Mouse (Mus musculus): ENCODE measurements around the gene Spp2. TPM values are rescaled to one million over a fixed set of nuclear protein-coding genes. Genes with fewer than 3 reads are reported as not detected.
A peak's percentile ranks its signal among the peaks of the same experiment; 100 is the strongest.

Gene Spp2
- polyA plus RNA-seq, 1 experiment, result not detected

GRCm38 (mm10) chr1:88459655-88460054 lies 52.9 kb downstream of the Spp2 start:
- peak overlapping the region; percentile 46; the same call in 1 of the 2 replicates for H3K4me3 ChIP-seq (ENCODE audit: control insufficient read depth, low read depth, low read length)
- peaks cover 6% of the 10 kb centered on the region for H3K4me1 ChIP-seq (ENCODE audit: control insufficient read depth, insufficient read depth, low read length)
- no peaks in the 10 kb centered on the region for H3K36me3 ChIP-seq (ENCODE audit: control insufficient read depth, insufficient read depth, low read length)
- no peak for TF ChIP-seq POLR2A (IDR thresholded peaks at IDR 0.05; ENCODE audit: control insufficient read depth, low read depth, low read length)
- no peak for TF ChIP-seq CTCF (IDR thresholded peaks at IDR 0.05; ENCODE audit: control insufficient read depth, insufficient read depth, insufficient replicate concordance, low read depth, low read length)
- H3K27me3 ChIP-seq (ENCODE audit: control insufficient read depth, insufficient read depth, low read length), result no peaks in the 10 kb centered on the region
- no peak overlapping the region for H3K27ac ChIP-seq (ENCODE audit: control insufficient read depth, insufficient read depth, low read depth, low read length)

- H3K27ac ChIP-seq (ENCODE audit: control insufficient read depth, insufficient read depth, low read depth, low read length), result no peak overlapping the region
Measured at GRCm38 (mm10) chr1:88461096-88461495, 54.3 kb downstream of the Spp2 start.

GRCm38 (mm10) chr1:88462484-88462883 lies 55.7 kb downstream of the Spp2 start:
- no peak overlapping the region for H3K4me3 ChIP-seq (ENCODE audit: control insufficient read depth, low read depth, low read length)

More at GRCm38 (mm10) chr1:88461096-88461495, 54.3 kb downstream of the Spp2 start:
- Histone ChIP-seq H3K4me1 (ENCODE audit: control insufficient read depth, insufficient read depth, low read length) (peaks cover 6% of the 10 kb centered on the region), H3K27me3 (ENCODE audit: control insufficient read depth, insufficient read depth, low read length) (no peaks in the 10 kb centered on the region), H3K36me3 (ENCODE audit: control insufficient read depth, insufficient read depth, low read length) (no peaks in the 10 kb centered on the region), H3K4me3 (ENCODE audit: control insufficient read depth, low read depth, low read length) (peak overlapping the region; percentile 28; the same call in 1 of the 2 replicates)
- TF ChIP-seq POLR2A (IDR thresholded peaks at IDR 0.05; ENCODE audit: control insufficient read depth, low read depth, low read length) (no peak), CTCF (IDR thresholded peaks at IDR 0.05; ENCODE audit: control insufficient read depth, insufficient read depth, insufficient replicate concordance, low read depth, low read length) (no peak)

GRCm38 (mm10) chr1:88463241-88463640 lies 56.5 kb downstream of the Spp2 start:
- H3K36me3 ChIP-seq (ENCODE audit: control insufficient read depth, insufficient read depth, low read length), result no peaks in the 10 kb centered on the region
- H3K27ac ChIP-seq (ENCODE audit: control insufficient read depth, insufficient read depth, low read depth, low read length), result no peak overlapping the region
- peaks cover 6% of the 10 kb centered on the region for H3K4me1 ChIP-seq (ENCODE audit: control insufficient read depth, insufficient read depth, low read length)
- H3K27me3 ChIP-seq (ENCODE audit: control insufficient read depth, insufficient read depth, low read length), result no peaks in the 10 kb centered on the region
- no peak overlapping the region for H3K4me3 ChIP-seq (ENCODE audit: control insufficient read depth, low read depth, low read length)
- TF ChIP-seq POLR2A (IDR thresholded peaks at IDR 0.05; ENCODE audit: control insufficient read depth, low read depth, low read length) (no peak), CTCF (IDR thresholded peaks at IDR 0.05; ENCODE audit: control insufficient read depth, insufficient read depth, insufficient replicate concordance, low read depth, low read length) (no peak)

More at GRCm38 (mm10) chr1:88462484-88462883, 55.7 kb downstream of the Spp2 start:
- Histone ChIP-seq H3K36me3 (ENCODE audit: control insufficient read depth, insufficient read depth, low read length) (no peaks in the 10 kb centered on the region), H3K27ac (ENCODE audit: control insufficient read depth, insufficient read depth, low read depth, low read length) (no peak overlapping the region), H3K27me3 (ENCODE audit: control insufficient read depth, insufficient read depth, low read length) (no peaks in the 10 kb centered on the region), H3K4me1 (ENCODE audit: control insufficient read depth, insufficient read depth, low read length) (peaks cover 6% of the 10 kb centered on the region)
- TF ChIP-seq CTCF (IDR thresholded peaks at IDR 0.05; ENCODE audit: control insufficient read depth, insufficient read depth, insufficient replicate concordance, low read depth, low read length) (no peak), POLR2A (IDR thresholded peaks at IDR 0.05; ENCODE audit: control insufficient read depth, low read depth, low read length) (no peak)

- Histone ChIP-seq H3K4me1 (ENCODE audit: control insufficient read depth, insufficient read depth, low read length) (peaks cover 6% of the 10 kb centered on the region), H3K4me3 (ENCODE audit: control insufficient read depth, low read depth, low read length) (no peak overlapping the region), H3K36me3 (ENCODE audit: control insufficient read depth, insufficient read depth, low read length) (no peaks in the 10 kb centered on the region), H3K27ac (ENCODE audit: control insufficient read depth, insufficient read depth, low read depth, low read length) (no peak overlapping the region), H3K27me3 (ENCODE audit: control insufficient read depth, insufficient read depth, low read length) (no peaks in the 10 kb centered on the region)
- TF ChIP-seq CTCF (IDR thresholded peaks at IDR 0.05; ENCODE audit: control insufficient read depth, insufficient read depth, insufficient replicate concordance, low read depth, low read length) (no peak), POLR2A (IDR thresholded peaks at IDR 0.05; ENCODE audit: control insufficient read depth, low read depth, low read length) (no peak)
Measured at GRCm38 (mm10) chr1:88464109-88464905, 57.5 kb downstream of the Spp2 start.

- no peak overlapping the region for H3K27ac ChIP-seq (ENCODE audit: control insufficient read depth, insufficient read depth, low read depth, low read length)
- no peaks in the 10 kb centered on the region for H3K36me3 ChIP-seq (ENCODE audit: control insufficient read depth, insufficient read depth, low read length)
- peaks cover 2% of the 10 kb centered on the region for H3K4me1 ChIP-seq (ENCODE audit: control insufficient read depth, insufficient read depth, low read length)
- no peak overlapping the region for H3K4me3 ChIP-seq (ENCODE audit: control insufficient read depth, low read depth, low read length)
- no peaks in the 10 kb centered on the region for H3K27me3 ChIP-seq (ENCODE audit: control insufficient read depth, insufficient read depth, low read length)
- TF ChIP-seq POLR2A (IDR thresholded peaks at IDR 0.05; ENCODE audit: control insufficient read depth, low read depth, low read length) (no peak), CTCF (IDR thresholded peaks at IDR 0.05; ENCODE audit: control insufficient read depth, insufficient read depth, insufficient replicate concordance, low read depth, low read length) (peak; percentile 15; the same call in 1 of the 2 replicates)
Measured at GRCm38 (mm10) chr1:88465722-88466121, 59.0 kb downstream of the Spp2 start.

GRCm38 (mm10) chr1:88466325-88467064 lies 59.7 kb downstream of the Spp2 start:
- H3K4me3 ChIP-seq (ENCODE audit: control insufficient read depth, low read depth, low read length), result no peak overlapping the region
- no peak overlapping the region for H3K27ac ChIP-seq (ENCODE audit: control insufficient read depth, insufficient read depth, low read depth, low read length)
- no peaks in the 10 kb centered on the region for H3K27me3 ChIP-seq (ENCODE audit: control insufficient read depth, insufficient read depth, low read length)
- peaks cover 2% of the 10 kb centered on the region for H3K4me1 ChIP-seq (ENCODE audit: control insufficient read depth, insufficient read depth, low read length)
- no peaks in the 10 kb centered on the region for H3K36me3 ChIP-seq (ENCODE audit: control insufficient read depth, insufficient read depth, low read length)
- no peak for TF ChIP-seq POLR2A (IDR thresholded peaks at IDR 0.05; ENCODE audit: control insufficient read depth, low read depth, low read length)
- no peak for TF ChIP-seq CTCF (IDR thresholded peaks at IDR 0.05; ENCODE audit: control insufficient read depth, insufficient read depth, insufficient replicate concordance, low read depth, low read length)
